Mouse (Mus musculus) cerebellum, adult 2 months (tissue): ENCODE measurements around the gene Shld2.

Experiments used
- CTCF ChIP-seq: fragments of 200-500 bp; IDR thresholded peaks from 2 replicates; pipeline ENCODE4 v1.5.1; 2011; ENCODE audit warnings: low read depth, mild to moderate bottlenecking, control low read depth, low read length, moderate library complexity, borderline replicate concordance; ENCODE audit not compliant: insufficient read depth
- POLR2A ChIP-seq: fragments of 200-500 bp; IDR thresholded peaks from 2 replicates; pipeline ENCODE4 v1.6.1; 2011; ENCODE audit warnings: low read length, control low read depth, borderline replicate concordance; ENCODE audit not compliant: insufficient read depth

DNA sequence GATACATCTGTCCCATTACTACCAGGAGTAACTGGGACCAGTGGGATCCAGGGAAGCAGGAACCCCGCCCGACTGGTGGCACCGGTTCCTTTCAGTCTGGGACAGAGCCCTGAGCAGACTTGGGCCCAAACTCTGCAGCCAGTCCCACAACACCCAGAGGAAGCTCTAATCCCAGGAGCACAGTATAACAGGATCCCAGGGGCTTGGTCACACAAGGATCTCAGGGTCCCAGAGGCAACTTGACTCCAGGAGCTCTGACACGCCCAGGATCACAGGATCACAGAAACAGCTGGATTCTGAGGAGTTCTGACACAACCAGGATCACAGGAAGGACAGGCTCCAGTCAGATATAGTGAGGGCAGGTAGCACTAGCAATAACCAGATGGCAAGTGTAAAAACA lies 57.0 kb downstream of the Shld2 start:
- TF ChIP-seq CTCF (no peak), POLR2A (no peak)
